Mouse (Mus musculus) lung, postnatal 0 days (tissue): ENCODE data around the gene Sncg.
"Not testable (repeated sequence)": the region's sequence is repeated elsewhere in the genome, so short reads cannot be mapped to it uniquely, and the experiment has no call there.

Experiments used
- CTCF ChIP-seq: IDR thresholded peaks from 2 replicates; pipeline ENCODE4 v1.5.1; 2016; ENCODE audit warnings: antibody characterized with exemption, mild to moderate bottlenecking
- EP300 ChIP-seq: IDR thresholded peaks from 2 replicates; pipeline ENCODE4 v1.6.1; 2016; ENCODE audit warnings: antibody characterized with exemption, mild to moderate bottlenecking, control low read depth

- not testable (repeated sequence) for TF ChIP-seq CTCF, EP300
These were observed 10.1 kb downstream of the Sncg start for GRCm38 (mm10) chr14:34364254-34365146.
